Mouse (Mus musculus): ENCODE results near the gene Tbc1d14. TPM values are rescaled to one million over a fixed set of nuclear protein-coding genes. Genes with fewer than 3 reads are reported as not detected.
A peak's percentile ranks its signal among the peaks of the same experiment; 100 is the strongest.

The Tbc1d14 gene
- polyA plus RNA-seq, 1 experiment from 2014 or later: 54.8 TPM

DNA sequence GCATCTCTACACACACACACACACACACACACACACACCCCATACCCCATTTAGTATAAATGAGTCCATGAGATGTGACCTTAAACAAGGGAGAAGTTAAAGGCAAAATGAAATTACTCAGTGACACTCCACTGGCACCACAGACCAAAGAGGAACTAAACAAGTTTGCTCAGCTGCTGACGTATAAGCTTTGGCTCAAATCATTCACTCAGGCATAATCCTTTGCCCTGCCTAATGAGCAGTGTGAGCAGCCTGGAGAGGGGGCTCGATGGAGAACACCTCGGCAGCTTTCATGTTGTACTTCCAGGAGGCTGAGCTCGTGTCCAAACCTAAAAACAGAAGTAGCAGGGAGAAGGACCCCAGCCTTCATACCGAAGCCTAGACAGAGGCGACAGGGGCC is 43.8 kb downstream of the Tbc1d14 start:
- no peak for ATAC-seq (ENCODE audit: low FRiP score, low TSS enrichment)
- H3K4me2 ChIP-seq (replicated peaks; ENCODE audit: low read depth, low read length): no peak overlapping the region
- 64% methylated on average over 6 of the region's 6 CpGs for WGBS

DNA sequence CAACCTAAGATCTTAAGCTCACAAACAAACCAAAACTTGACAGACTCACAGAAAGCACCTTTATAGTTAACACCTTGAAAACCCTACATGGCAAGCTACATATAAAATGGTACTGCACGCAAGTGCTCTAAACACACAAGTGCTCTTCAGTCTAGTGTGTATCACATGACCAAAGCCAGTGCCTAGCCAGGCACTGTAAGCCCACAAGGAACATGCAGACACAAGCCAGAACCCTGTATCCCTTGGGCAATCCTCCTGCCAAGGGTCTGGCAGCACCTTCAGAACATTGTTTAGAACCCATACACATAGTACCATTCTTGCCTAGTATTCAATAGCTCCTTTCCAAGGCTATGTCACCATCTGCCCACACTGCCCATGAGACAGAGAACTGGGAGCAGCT is 48.3 kb downstream of the Tbc1d14 start:
- no peak overlapping the region for H3K4me3 ChIP-seq (ENCODE audit: low read length)
- no peak for ATAC-seq (ENCODE audit: low FRiP score, low TSS enrichment)
- no peaks in the 10 kb centered on the region for H3K9me3 ChIP-seq (ENCODE audit: low read length)
- WGBS: 92% methylated on average over 1 of the region's 1 CpGs
- no peaks in the 10 kb centered on the region for H3K27me3 ChIP-seq (ENCODE audit: insufficient read depth, low read length)
- no peaks in the 10 kb centered on the region for H3K4me1 ChIP-seq (ENCODE audit: insufficient read depth, low read length)
- no peak overlapping the region for H3K9ac ChIP-seq (replicated peaks; ENCODE audit: low read length)
- no peak overlapping the region for H3K27ac ChIP-seq (ENCODE audit: low read length)
- H3K36me3 ChIP-seq (ENCODE audit: insufficient read depth, low read length): no peaks in the 10 kb centered on the region
- no peak overlapping the region for H3K4me2 ChIP-seq (replicated peaks; ENCODE audit: low read depth, low read length)

More for the DNA sequence above, 43.8 kb downstream of the Tbc1d14 start:
- H3K4me1 ChIP-seq (ENCODE audit: insufficient read depth, low read length): peaks cover 23% of the 10 kb centered on the region
- H3K36me3 ChIP-seq (ENCODE audit: insufficient read depth, low read length): no peaks in the 10 kb centered on the region
- H3K27ac ChIP-seq (ENCODE audit: low read length): no peak overlapping the region
- no peak overlapping the region for H3K4me3 ChIP-seq (ENCODE audit: low read length)
- H3K27me3 ChIP-seq (ENCODE audit: insufficient read depth, low read length): no peaks in the 10 kb centered on the region
- H3K9ac ChIP-seq (replicated peaks; ENCODE audit: low read length): 0 out of 2 replicates have a peak overlapping the region, but pooled peaks have one; percentile 22
- no peaks in the 10 kb centered on the region for H3K9me3 ChIP-seq (ENCODE audit: low read length)

DNA sequence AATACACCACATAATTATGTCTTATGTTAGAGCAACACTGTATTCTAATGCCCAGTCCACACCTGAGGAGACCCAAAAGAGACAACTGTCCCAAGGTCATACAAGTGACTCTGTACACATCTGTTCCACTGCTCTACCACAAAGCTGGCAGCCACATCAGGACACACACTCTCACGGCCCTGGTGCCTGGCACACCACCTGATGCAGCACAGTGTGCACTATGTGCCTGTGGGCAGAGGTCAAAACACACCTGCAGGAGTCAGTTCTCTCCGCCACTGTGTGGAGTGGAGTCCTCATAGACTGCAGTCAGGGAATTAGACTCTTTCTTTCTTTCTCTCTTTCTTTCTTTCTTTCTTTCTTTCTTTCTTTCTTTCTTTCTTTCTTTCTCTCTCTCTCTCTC is 52.1 kb downstream of the Tbc1d14 start:
- H3K9ac ChIP-seq (replicated peaks; ENCODE audit: low read length): no peak overlapping the region
- H3K4me3 ChIP-seq (ENCODE audit: low read length): no peak overlapping the region
- ATAC-seq (ENCODE audit: low FRiP score, low TSS enrichment): no peak
- H3K4me2 ChIP-seq (replicated peaks; ENCODE audit: low read depth, low read length): no peak overlapping the region
- H3K36me3 ChIP-seq (ENCODE audit: insufficient read depth, low read length): no peaks in the 10 kb centered on the region
- no peaks in the 10 kb centered on the region for H3K9me3 ChIP-seq (ENCODE audit: low read length)
- WGBS: 84% methylated on average over 2 of the region's 2 CpGs
- H3K27ac ChIP-seq (ENCODE audit: low read length): no peak overlapping the region
- no peaks in the 10 kb centered on the region for H3K27me3 ChIP-seq (ENCODE audit: insufficient read depth, low read length)
- no peaks in the 10 kb centered on the region for H3K4me1 ChIP-seq (ENCODE audit: insufficient read depth, low read length)

DNA sequence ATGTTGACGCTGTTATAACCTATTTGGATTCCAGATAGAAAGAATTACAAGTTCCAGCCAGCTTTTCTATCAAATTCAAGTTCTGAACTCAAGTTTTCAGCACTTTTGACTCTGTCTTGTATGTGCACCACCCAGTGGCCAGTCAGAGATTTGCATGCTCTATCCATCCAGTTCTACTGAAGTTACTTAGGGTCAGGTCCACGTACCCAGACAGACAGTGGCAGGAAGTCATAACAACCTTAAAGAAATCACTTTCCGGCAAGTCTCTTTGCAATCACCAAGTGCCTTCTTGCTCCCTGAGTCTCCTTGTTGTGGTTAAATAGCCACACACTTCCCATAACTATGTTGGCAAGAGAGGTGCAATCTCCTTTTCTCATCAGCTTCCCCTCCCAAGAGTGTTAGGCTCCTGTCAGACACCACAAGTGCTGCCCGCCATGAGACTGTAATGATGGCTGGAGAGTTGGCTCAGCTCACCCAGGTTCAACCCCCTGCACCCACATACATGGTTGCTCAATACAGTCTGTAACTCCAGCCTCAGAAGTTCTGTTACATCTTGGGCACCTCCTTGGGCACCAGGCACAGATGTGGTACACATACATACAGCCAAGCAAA is 54.4 kb downstream of the Tbc1d14 start:
- no peak overlapping the region for H3K4me3 ChIP-seq (ENCODE audit: low read length)
- no peak overlapping the region for H3K27ac ChIP-seq (ENCODE audit: low read length)
- H3K36me3 ChIP-seq (ENCODE audit: insufficient read depth, low read length): no peaks in the 10 kb centered on the region
- no peaks in the 10 kb centered on the region for H3K9me3 ChIP-seq (ENCODE audit: low read length)
- 31% methylated on average over 4 of the region's 4 CpGs for WGBS
- no peaks in the 10 kb centered on the region for H3K27me3 ChIP-seq (ENCODE audit: insufficient read depth, low read length)
- peaks cover 8% of the 10 kb centered on the region for H3K4me1 ChIP-seq (ENCODE audit: insufficient read depth, low read length)
- H3K4me2 ChIP-seq (replicated peaks; ENCODE audit: low read depth, low read length): no peak overlapping the region
- no peak overlapping the region for H3K9ac ChIP-seq (replicated peaks; ENCODE audit: low read length)
- ATAC-seq (ENCODE audit: low FRiP score, low TSS enrichment): no peak

DNA sequence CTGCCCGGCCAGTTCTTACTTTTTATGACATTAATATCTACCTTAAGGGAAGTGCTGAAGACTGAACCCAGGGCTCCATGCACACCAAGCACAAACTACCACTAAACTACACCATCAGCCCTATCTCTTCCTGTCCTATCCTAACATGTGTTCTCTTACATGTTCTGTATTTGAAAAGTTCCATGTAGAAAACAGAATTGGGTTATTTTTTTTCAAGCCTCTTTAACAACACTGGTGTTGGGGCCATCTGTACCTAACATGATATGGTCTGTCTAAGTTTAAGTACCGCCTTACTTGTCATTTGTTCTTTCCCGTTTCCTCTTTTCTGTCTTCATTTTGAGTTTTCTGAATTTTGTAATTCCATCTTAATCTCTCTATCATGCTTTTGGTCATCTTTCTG is 56.7 kb downstream of the Tbc1d14 start:
- Histone ChIP-seq H3K9ac (replicated peaks; ENCODE audit: low read length) (no peak overlapping the region), H3K9me3 (ENCODE audit: low read length) (no peaks in the 10 kb centered on the region), H3K27ac (ENCODE audit: low read length) (no peak overlapping the region), H3K36me3 (ENCODE audit: insufficient read depth, low read length) (no peaks in the 10 kb centered on the region), H3K4me2 (replicated peaks; ENCODE audit: low read depth, low read length) (no peak overlapping the region), H3K4me1 (ENCODE audit: insufficient read depth, low read length) (peaks cover 28% of the 10 kb centered on the region), H3K27me3 (ENCODE audit: insufficient read depth, low read length) (no peaks in the 10 kb centered on the region), H3K4me3 (ENCODE audit: low read length) (no peak overlapping the region)
- ATAC-seq (ENCODE audit: low FRiP score, low TSS enrichment): no peak
- WGBS: 74% methylated on average over 3 of the region's 3 CpGs

DNA sequence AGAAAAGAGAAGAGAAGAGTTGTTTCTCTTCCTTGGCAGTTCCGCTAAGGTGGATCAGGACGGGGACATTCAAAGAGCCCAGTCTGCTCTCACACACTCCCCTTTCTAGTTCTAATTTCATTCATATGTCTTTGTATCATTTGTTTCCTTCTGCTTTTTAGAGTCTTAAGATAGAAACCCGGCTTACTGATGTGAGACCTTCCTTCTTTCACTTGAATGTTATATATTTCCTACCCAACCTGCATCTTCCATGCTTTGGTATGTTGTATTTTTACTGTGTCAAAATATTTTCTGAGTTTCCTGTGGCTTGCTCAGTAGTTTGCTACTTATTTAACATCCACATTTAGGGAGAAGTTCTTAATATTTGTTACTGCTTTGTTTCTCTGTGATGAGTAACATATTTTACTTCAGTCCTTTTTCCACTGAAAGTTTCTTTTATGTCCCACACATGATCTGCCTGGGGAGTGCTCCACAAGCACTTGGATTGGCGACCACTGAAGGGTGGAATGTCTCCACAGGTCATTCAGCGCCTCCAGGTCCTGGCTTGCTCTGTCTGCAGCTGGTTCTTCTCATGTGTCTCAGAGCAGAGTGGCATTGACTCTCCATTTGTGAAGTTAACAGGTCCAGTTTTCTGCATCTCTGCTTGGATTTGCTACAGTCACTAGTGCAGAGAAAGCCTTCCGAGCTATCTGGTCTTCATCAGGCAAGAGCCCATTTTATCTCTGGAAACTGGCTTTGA is 57.5 kb downstream of the Tbc1d14 start:
- peak; percentile 73 for ATAC-seq (ENCODE audit: low FRiP score, low TSS enrichment)

DNA sequence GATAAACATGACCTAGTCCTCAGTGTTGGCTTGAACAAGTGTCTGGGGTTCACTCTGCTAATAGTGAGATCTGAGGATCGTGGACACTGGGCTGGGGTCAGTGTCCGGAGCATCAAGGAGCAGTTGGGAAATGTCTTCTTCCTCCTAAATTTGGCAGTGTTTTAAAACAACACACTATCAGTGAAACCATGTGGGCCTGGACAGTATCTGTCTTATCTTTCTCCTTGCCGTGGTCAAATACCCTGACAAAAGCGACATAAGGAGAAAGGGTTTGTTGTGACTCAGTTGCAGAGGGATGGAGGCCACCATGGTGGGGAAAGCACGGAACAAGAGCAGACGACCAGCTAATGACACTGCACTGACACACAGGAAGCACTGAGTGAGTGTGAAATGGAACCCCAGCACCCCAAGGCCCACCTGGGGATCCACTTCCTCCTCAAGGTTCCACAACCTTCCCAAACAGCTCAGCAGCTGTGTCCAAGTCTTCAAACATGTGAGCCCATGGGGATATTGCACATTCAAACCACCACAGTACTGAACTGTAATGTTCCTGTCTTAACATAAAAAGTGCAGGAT is 58.5 kb downstream of the Tbc1d14 start:
- no peak for ATAC-seq (ENCODE audit: low FRiP score, low TSS enrichment)
- 79% methylated on average over 6 of the region's 6 CpGs for WGBS
- H3K4me1 ChIP-seq (ENCODE audit: insufficient read depth, low read length): peaks cover 42% of the 10 kb centered on the region
- no peak overlapping the region for H3K4me3 ChIP-seq (ENCODE audit: low read length)
- H3K27ac ChIP-seq (ENCODE audit: low read length): no peak overlapping the region
- H3K4me2 ChIP-seq (replicated peaks; ENCODE audit: low read depth, low read length): no peak overlapping the region
- H3K27me3 ChIP-seq (ENCODE audit: insufficient read depth, low read length): no peaks in the 10 kb centered on the region
- H3K9me3 ChIP-seq (ENCODE audit: low read length): no peaks in the 10 kb centered on the region
- no peaks in the 10 kb centered on the region for H3K36me3 ChIP-seq (ENCODE audit: insufficient read depth, low read length)
- H3K9ac ChIP-seq (replicated peaks; ENCODE audit: low read length): no peak overlapping the region

More for the DNA sequence above, 57.5 kb downstream of the Tbc1d14 start:
- Histone ChIP-seq H3K4me2 (replicated peaks; ENCODE audit: low read depth, low read length) (no peak overlapping the region), H3K9me3 (ENCODE audit: low read length) (no peaks in the 10 kb centered on the region), H3K4me3 (ENCODE audit: low read length) (no peak overlapping the region), H3K4me1 (ENCODE audit: insufficient read depth, low read length) (peaks cover 36% of the 10 kb centered on the region), H3K9ac (replicated peaks; ENCODE audit: low read length) (no peak overlapping the region), H3K27ac (ENCODE audit: low read length) (0 out of 2 replicates have a peak overlapping the region, but pooled peaks have one; percentile 5), H3K36me3 (ENCODE audit: insufficient read depth, low read length) (no peaks in the 10 kb centered on the region), H3K27me3 (ENCODE audit: insufficient read depth, low read length) (no peaks in the 10 kb centered on the region)
- 54% methylated on average over 6 of the region's 6 CpGs for WGBS

DNA sequence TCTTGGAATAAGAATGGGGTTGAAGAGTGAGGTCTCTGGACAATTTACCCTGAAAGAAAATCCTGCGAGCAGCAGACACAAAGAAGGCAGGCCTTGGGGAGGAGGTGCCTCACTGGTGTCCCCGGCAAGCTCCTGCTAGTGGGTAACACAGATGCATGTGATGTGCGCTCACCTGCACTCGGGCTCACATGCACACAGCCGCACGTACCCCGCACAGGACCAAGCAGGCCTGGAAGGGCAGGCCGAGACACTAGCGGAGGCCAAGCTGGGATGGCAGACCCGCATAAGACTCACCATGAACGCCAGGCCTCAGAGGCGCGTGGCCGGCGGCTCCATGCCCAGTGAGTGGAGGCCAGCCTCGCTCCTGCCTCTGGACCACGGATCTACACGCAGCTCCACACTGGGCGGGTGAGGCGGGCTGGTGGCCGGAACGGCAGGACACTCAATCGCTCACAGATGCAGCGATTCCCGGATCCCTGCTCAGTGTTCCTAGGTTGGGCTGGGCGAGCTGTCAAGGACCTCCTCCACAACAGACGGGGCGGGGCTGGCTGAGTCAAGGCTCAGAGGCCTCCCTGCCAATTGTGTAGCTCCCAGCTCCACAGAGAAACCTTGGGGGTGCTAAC is 62.8 kb downstream of the Tbc1d14 start:
- peak; percentile 98 for ATAC-seq (ENCODE audit: low FRiP score, low TSS enrichment)
- Histone ChIP-seq H3K4me2 (replicated peaks; ENCODE audit: low read depth, low read length) (peak overlapping the region; percentile 74), H3K36me3 (ENCODE audit: insufficient read depth, low read length) (no peaks in the 10 kb centered on the region), H3K27me3 (ENCODE audit: insufficient read depth, low read length) (no peaks in the 10 kb centered on the region), H3K27ac (ENCODE audit: low read length) (peak overlapping the region; percentile 73), H3K4me3 (ENCODE audit: low read length) (peak overlapping the region; percentile 61), H3K9me3 (ENCODE audit: low read length) (no peaks in the 10 kb centered on the region), H3K9ac (replicated peaks; ENCODE audit: low read length) (peak overlapping the region; percentile 74), H3K4me1 (ENCODE audit: insufficient read depth, low read length) (peaks cover 51% of the 10 kb centered on the region)
- 0% methylated on average over 28 of the region's 28 CpGs for WGBS

DNA sequence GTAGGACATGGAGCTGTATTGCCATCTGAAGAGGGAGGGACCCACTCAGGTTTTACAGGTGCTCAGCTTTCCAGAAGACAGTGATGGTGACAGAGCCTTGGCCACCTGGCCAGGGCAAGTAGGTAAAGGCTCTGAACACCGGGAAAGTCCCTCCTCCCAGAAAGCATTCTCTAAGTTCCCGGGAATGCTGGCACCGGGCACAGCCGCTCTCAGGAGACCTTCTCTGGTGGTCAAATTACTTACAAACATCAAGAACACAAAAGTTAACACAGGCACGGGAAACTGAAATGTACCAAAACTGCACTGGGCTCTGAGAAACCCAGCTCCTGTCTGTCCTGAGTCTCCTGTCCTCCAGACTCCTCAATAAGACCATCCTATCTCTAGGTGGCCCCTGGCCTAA is 63.4 kb downstream of the Tbc1d14 start:
- WGBS: 0% methylated on average over 5 of the region's 5 CpGs
- peak overlapping the region; percentile 74 for H3K4me2 ChIP-seq (replicated peaks; ENCODE audit: low read depth, low read length)
- peak overlapping the region; percentile 61 for H3K4me3 ChIP-seq (ENCODE audit: low read length)
- no peaks in the 10 kb centered on the region for H3K9me3 ChIP-seq (ENCODE audit: low read length)
- H3K36me3 ChIP-seq (ENCODE audit: insufficient read depth, low read length): no peaks in the 10 kb centered on the region
- no peaks in the 10 kb centered on the region for H3K27me3 ChIP-seq (ENCODE audit: insufficient read depth, low read length)
- peak overlapping the region; percentile 74 for H3K9ac ChIP-seq (replicated peaks; ENCODE audit: low read length)
- H3K4me1 ChIP-seq (ENCODE audit: insufficient read depth, low read length): peaks cover 51% of the 10 kb centered on the region
- ATAC-seq (ENCODE audit: low FRiP score, low TSS enrichment): no peak
- peak overlapping the region; percentile 37 for H3K27ac ChIP-seq (ENCODE audit: low read length)
